Mouse (Mus musculus): ENCODE measurements around the gene Sntb2. TPM values are rescaled to one million over a fixed set of nuclear protein-coding genes. Genes with fewer than 3 reads are reported as not detected.

Gene Sntb2
- polyA plus RNA-seq, 1 experiment from 2014 or later = 9.9 TPM

- H3K4me3 ChIP-seq (ENCODE audit: low read depth, low read length) = no peak within 1 kb of the TSS
- no peak within 1 kb of the TSS for H3K9ac ChIP-seq (ENCODE audit: low read depth, low read length)
- ATAC-seq (ENCODE audit: low FRiP score) (no peak), DNase-seq (ENCODE audit: low spot score) (no peak)
- no peaks in the 10 kb centered on the region for H3K27me3 ChIP-seq (ENCODE audit: control insufficient read depth, insufficient read depth, low read length)
- 62% methylated on average over 17 of the region's 17 CpGs for WGBS
- H3K36me3 ChIP-seq (ENCODE audit: control insufficient read depth, insufficient read depth, low read length) = no peaks in the 10 kb centered on the region
- no peak within 1 kb of the TSS for H3K4me2 ChIP-seq (replicated peaks; ENCODE audit: low read depth, low read length)
- no peaks in the 10 kb centered on the region for H3K4me1 ChIP-seq (replicated peaks; ENCODE audit: control insufficient read depth, insufficient read depth, low read length)
- no peaks in the 10 kb centered on the region for H3K9me3 ChIP-seq (ENCODE audit: control insufficient read depth, low read length)
- H3K27ac ChIP-seq (ENCODE audit: low read depth, low read length) = no peak within 1 kb of the TSS
Observed at GRCm38 (mm10) chr8:107065511-107066496, 130.3 kb downstream of the Sntb2 start, which contains the start of gene Tmed6. Gene Tmed6 (minus strand): TSS chr8:107065644.

Other genes starting within 250 kb of the Sntb2 start
- gene Has3, start 65.5 kb upstream of the Sntb2 start, polyA plus RNA-seq (2014; fragmentation: Nextera tagmentation; extraction: Ambion mirVana) = 0.29 and 0.39 TPM in 2 replicates
- gene Utp4, start 42.1 kb upstream of the Sntb2 start, polyA plus RNA-seq (2014; fragmentation: Nextera tagmentation; extraction: Ambion mirVana) = 65.7 and 73.0 TPM in 2 replicates
- 98.8 and 101 TPM in 2 replicates for gene Vps4a, start 95.5 kb downstream of the Sntb2 start, polyA plus RNA-seq (2014; fragmentation: Nextera tagmentation; extraction: Ambion mirVana)
- gene Pdf, start 112.9 kb downstream of the Sntb2 start, polyA plus RNA-seq (2014; fragmentation: Nextera tagmentation; extraction: Ambion mirVana) = 41.1 and 45.6 TPM in 2 replicates
- gene Cog8, start 120.9 kb downstream of the Sntb2 start, polyA plus RNA-seq (2014; fragmentation: Nextera tagmentation; extraction: Ambion mirVana) = 40.8 and 42.2 TPM in 2 replicates
- gene Nip7, start 121.1 kb downstream of the Sntb2 start, polyA plus RNA-seq (2014; fragmentation: Nextera tagmentation; extraction: Ambion mirVana) = 97.2 and 98.6 TPM in 2 replicates
- gene Tmed6, start 129.9 kb downstream of the Sntb2 start, polyA plus RNA-seq (2014; fragmentation: Nextera tagmentation; extraction: Ambion mirVana) = not detected in 2 replicates
- 16.1 and 18.8 TPM in 2 replicates for gene Terf2, start 160.8 kb downstream of the Sntb2 start, polyA plus RNA-seq (2014; fragmentation: Nextera tagmentation; extraction: Ambion mirVana)
- 165 and 176 TPM in 2 replicates for gene Cyb5b, start 214.9 kb downstream of the Sntb2 start, polyA plus RNA-seq (2014; fragmentation: Nextera tagmentation; extraction: Ambion mirVana)

Measured in hindbrain, embryonic 11.5 days (tissue).